Mouse (Mus musculus) erythroblast, embryonic 14.5 days (primary cell): ENCODE measurements at regions not wholly inside any gene's neighbourhood (a gene's known extent, or its start where the extent isn't known, plus 50 kb on each side); places are given as distances from the start of the nearest gene placed in this dataset.

Experiments
- GATA1 ChIP-seq: IDR thresholded peaks from 2 replicates; pipeline ENCODE4 v1.6.1; 2012; ENCODE audit warnings: low read length, inconsistent platforms, mixed read lengths
- TAL1 ChIP-seq: IDR thresholded peaks from 3 replicates; pipeline ENCODE4 v1.6.1; 2012; ENCODE audit warnings: low read length, inconsistent platforms, mixed read lengths

- TF ChIP-seq GATA1, result no peak
- TF ChIP-seq TAL1, result no peak
Observed at GRCm38 (mm10) chr5:133173155-133173723, 630.1 kb upstream of the Auts2 start.
